Mouse (Mus musculus) megakaryocyte, embryonic 14.5 days (primary cell): ENCODE results near the gene Defb47.

ENCODE experiments used
- FLI1 ChIP-seq: IDR thresholded peaks from 2 replicates; pipeline ENCODE4 v1.6.1; 2012; ENCODE audit warnings: low read length, inconsistent platforms, mixed read lengths
- GATA1 ChIP-seq: IDR thresholded peaks from 3 replicates; pipeline ENCODE4 v1.6.1; 2012; ENCODE audit warnings: mixed read lengths, low read length, inconsistent platforms, borderline replicate concordance

DNA sequence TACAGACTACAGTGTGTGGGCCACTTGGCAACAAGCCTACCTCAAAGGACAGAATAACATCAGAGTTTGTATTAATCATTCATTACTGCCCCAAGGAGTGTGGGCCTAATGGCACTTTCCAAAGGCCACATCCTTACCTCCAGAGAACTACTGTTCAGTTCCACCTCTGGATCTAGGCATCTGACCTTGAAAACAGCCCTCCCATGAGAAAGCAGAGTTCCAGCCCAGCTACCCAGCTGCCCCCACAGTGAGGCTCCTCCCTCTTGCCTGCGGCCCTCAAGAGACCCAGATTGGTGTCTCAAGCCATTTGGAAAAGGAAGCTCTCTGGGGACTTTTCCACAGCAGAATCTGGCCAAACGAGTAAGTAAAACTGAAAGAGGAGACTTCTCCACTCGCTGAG, 48.8 kb downstream of the Defb47 start, which contains the start of gene Defb42:
- no peak for TF ChIP-seq FLI1
- no peak for TF ChIP-seq GATA1
